Mouse (Mus musculus) G1E (cell line): ENCODE measurements around the gene Hivep3.

Experiments
- CTCF ChIP-seq: IDR thresholded peaks from 2 replicates; pipeline ENCODE4 v1.5.1; 2012; ENCODE audit warnings: low read depth, low read length, inconsistent platforms, mixed read lengths
- GATA1 ChIP-seq: IDR thresholded peaks from 2 replicates; pipeline ENCODE4 v1.6.1; 2012; ENCODE audit warnings: borderline replicate concordance, low read length, inconsistent platforms, mixed read lengths
- GATA2 ChIP-seq: IDR thresholded peaks from 2 replicates; pipeline ENCODE4 v1.6.1; 2012; ENCODE audit warnings: low read depth, low read length, inconsistent platforms, borderline replicate concordance
- POLR2AphosphoS5 ChIP-seq: IDR thresholded peaks from 2 replicates; pipeline ENCODE4 v1.6.1; 2012; ENCODE audit warnings: low read depth, low read length, inconsistent platforms; ENCODE audit not compliant: insufficient replicate concordance
- TAL1 ChIP-seq: conservative IDR thresholded peaks from 2 replicates; pipeline ENCODE4 v1.6.1; 2012; ENCODE audit warnings: low read depth, low read length, inconsistent platforms, mixed read lengths

DNA sequence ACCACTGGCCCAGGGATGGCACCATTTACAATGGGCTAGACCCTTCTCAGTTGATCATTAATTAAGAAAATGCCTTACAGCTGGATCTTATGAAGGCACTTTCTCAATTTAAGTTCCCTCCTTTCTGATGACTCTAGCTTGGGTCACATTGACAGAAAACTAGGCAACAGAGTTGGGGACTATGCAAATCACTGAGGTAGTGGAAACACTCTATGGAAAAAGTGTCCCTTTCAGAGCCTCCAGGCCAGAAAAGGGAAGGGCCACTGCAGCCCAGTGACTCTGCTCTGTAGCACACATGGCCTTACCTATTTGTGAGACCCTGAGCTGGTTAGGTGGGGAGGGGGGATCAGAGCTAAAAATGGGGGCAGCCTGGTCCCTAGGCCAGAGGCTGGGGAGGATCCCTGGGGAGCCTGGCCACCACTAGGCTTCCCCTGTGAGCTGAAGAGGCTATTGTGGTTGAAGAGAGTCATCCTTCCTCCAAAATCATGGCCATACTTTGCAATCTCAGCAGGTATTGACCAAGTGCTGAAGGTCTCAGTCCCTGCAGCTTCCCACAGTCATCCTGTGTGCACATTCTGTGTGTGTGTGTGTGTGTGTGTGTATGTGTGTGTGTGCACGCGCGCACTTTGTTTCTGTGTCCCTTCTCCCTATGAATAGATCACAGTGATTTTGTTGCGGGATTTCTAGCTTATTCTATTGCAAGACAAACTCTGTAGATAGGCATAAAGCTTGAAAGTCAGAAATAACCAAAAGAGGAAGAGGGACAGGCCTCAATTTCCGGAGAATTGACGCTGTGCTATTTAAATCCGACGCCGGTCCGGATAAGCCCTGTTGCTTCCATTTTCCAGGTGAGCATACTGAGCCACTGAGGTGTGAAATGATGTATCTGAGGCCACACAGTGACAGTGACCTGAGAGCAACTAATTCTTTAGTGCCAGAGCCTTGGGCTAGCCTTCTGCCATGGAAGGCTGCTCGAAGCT, 319.7 kb downstream of the Hivep3 start:
- TF ChIP-seq GATA2 (no peak), CTCF (no peak), GATA1 (no peak), POLR2AphosphoS5 (no peak), TAL1 (no peak)
